Mouse (Mus musculus) retina, postnatal 7 days (tissue): Measurements from ENCODE around the gene Bcas3.

Experiments used
- DNase-seq: peaks from one replicate; pipeline ENCODE4 v3.0.0-alpha.2; 2012; ENCODE audit warnings: low read depth, low spot score

Gene Bcas3

DNA sequence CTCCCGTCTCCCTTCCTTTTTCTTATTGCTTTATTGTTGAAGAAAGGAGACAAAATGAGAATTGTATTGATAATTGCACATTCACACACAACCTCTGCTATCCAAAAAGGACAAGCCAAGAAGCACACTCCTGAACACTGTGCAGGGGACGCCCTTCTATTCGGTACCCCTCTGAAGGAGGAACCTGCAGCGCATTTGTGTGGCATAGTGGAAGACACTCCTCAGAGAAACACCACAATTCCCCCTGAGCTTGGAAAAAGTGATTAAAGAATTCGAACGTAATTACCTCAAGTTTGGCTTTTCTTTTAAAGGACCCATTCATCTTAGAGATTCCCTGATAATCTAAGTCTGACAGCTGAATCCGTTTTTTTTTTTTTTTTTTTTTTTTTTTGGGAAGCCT is 261.5 kb downstream of the Bcas3 start:
- DNase-seq: no peak

DNA sequence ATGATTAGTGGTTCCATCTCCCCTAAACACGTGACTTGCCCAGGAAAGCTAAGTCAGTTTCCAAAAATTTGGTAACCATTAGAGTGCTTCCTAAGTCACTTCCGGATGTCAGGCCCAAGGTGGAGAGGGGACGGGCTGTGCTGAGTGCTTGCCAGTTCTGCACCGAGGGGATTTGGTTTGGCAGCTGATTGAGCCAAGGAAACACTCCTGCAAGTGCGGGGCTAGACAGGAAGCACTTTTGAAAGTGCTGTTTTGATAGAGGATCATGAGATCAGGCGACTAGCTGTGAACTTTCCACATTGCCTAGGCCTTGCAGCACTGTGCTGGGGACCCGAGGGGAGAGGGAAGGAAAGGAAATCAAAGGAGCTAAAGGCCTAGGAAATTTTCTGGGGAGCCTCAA is 262.5 kb downstream of the Bcas3 start:
- no peak for DNase-seq

DNA sequence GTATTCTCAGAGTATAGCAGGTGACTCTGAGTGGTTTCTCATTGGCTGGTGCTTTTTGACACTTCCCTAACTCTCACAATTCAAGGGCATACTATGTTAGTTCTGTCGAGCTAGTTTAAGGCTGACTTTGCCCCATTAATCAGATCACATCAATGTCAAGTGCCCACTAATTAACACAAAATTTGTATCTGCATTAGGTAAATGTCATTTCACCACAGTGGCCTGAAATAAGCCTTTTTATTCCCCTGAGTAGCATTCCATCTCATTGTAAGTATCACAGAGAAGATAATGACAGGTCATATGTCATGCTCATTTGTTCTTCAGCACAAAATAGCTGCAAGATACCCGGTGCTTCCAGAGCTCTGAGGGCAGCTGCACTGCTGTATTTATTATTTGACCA is 268.5 kb downstream of the Bcas3 start:
- no peak for DNase-seq

DNA sequence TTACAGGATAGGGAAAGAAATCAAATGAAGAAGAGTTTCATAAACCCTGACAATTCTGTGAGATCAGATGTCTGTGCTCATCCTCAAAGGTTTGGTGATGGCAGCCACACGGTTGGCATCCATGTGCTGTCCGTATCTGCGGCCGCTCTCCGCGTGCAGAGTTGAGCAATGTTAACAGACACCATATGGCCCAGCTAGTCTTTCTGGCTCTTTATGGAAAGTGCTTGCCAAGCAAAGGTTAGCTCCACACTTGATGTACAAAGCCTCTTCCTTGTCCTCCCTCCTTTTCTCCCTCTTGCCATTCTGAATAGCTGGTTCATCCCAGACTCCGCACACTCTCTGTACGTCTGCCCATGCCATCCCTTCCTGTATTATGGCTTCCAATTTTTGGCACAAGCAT is 269.0 kb downstream of the Bcas3 start:
- DNase-seq: no peak

DNA sequence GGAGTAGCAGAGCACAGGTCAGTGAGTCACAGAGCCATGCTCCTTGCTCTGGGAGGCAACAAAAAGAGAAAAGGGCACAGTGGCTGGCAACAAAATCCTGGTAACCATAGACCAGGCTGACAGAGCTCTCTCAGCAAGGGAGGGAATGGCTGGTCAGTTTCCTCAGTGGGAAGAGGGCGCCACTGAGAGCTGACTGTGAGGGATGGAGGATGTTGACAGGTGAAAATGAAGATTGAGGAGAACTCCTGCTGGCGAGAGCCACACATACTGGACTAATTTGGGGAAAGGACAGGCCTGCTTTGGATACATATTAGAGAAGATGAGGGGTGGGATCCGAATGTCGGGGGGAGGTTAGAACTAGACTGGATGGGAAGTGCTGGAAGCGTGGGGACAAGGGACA is 272.2 kb downstream of the Bcas3 start:
- DNase-seq: no peak

DNA sequence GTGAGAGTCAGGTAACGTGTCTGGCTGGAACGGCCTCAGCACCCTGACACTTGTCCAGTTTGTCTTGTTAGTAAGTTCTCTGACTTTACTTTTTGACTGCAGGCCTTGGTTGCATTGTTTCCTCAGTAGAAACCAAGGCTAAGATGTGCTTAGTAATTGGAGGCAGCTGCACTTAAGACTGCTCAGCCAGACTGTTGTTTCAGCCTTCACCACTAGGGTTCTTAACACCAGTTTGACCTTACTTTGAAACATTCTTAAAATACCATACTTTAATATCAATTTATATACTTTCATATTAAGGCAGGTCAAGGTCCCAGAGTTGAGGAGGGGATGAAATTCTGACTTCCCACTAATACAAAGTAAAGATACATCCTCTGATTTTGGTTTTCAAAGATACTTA is 273.9 kb downstream of the Bcas3 start:
- no peak for DNase-seq

DNA sequence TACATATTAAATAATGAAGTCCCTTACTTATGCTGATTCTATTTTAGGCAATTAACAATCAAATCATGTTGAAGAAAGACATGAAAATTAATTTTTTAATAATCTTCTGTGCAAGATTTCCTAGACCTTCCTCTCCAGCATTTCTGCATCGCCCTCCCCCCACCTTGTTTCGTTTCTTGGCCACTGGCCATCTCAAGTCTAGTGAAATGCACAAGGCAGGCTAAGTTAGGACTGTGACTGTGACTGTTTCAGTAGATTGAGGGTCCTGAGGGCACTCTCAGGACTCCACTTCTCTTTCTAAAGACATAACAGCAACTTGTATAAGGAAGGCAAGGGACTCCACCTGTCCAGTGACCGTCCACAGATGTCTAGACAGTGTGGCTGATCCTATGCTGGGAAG is 274.4 kb downstream of the Bcas3 start:
- DNase-seq: no peak

DNA sequence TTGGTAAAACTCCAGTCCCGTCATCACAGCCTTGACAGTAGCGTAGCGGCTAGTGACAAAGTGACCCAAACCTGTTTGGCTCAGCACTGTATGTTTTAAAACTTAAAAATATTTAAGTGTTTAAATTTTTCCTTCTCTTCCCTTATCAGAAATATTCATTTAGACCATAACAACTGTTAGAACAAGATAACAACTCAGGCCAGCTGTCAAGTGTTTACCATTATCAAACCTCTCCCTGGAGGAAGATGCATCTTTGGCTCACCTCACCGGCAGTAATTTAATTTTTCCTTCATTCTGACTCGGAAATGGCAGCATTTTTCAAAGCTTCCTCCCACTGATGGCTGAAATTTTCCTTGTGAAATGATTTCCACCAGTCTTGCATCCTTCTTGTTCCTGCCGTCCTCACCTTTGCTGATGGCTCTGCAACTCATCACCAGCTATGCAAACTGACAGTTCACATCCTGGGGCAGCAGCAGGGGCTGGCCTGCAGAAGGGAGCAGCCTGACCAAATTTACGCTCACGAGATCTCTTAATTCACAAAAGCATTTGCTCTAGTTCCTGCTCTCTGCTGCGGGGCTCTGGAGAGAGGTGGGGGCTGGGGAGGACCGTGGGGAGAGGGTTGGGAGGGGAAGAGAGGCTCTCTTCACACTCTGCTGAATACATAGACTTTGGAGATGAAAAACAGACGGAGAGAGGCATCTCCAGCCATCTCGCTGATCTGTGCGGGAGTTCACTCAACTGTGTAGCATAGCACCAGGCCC is 275.5 kb downstream of the Bcas3 start:
- DNase-seq: peak; percentile 25

- DNase-seq: no peak
Observed at GRCm38 (mm10) chr11:85632568-85632981, 279.6 kb downstream of the Bcas3 start.

GRCm38 (mm10) chr11:85638696-85639495 is 285.9 kb downstream of the Bcas3 start:
- no peak for DNase-seq

DNA sequence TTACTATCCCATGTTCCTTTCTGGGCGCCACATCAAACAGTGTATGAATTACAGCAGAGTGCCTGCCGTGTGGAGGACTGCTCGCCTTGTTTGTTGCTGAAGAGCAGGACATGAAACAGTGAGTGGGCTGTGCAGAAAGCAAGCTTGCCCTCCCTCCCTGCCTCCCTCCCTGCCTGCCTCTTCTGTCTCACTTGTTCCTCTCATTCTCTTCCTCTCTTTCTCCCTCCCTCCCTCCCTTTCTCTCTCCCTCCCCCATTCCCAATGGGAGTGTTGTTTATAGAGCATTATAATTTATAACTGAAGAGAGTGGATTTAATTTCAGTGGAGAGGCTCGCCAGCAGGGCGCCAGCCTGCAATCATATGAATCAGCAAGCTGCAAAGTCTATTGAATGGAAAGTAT is 287.7 kb downstream of the Bcas3 start:
- no peak for DNase-seq

DNA sequence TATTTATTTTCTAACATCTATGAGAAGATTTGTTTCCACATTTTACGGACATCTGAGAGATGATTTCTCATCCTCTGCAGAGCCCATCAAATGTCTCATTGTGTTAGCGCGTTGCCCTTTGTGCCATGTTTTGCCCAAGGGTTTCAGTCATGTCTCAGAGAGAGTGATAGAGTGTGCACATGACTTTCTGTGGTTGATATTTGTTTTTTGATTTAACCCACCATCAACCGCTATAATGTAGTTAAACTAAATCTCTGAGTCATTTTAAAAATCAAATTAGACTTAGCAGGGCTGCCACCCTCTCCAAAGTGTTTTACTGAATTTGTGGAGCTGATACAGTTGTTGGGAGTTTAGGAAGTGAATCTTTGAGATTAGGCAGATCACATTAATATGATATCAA is 288.5 kb downstream of the Bcas3 start:
- DNase-seq: no peak

DNA sequence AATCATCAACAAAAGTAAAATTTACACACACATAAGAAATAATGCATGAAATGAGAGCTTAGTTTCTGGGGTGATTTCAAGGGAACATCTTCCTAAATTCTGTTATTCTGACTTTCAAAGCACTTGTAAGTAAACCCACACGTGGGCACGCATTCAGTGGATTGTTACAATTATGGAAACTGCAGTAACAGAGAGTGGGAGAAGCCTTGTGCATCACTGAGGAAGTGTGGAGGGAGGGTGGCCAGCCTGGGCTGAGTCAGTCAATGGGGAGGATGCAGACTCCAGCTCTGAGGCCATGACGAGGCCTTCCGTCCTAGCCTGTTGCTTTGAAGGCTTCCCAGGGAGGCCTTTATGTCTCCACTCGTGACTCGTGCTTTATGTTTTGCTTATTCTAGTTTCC is 289.6 kb downstream of the Bcas3 start:
- DNase-seq: no peak

GRCm38 (mm10) chr11:85643025-85643424 is 290.1 kb downstream of the Bcas3 start:
- DNase-seq: no peak

GRCm38 (mm10) chr11:85643479-85644000 is 290.6 kb downstream of the Bcas3 start:
- DNase-seq: no peak

- DNase-seq: no peak
Observed at GRCm38 (mm10) chr11:85644027-85644747, 291.2 kb downstream of the Bcas3 start.

GRCm38 (mm10) chr11:85644748-85645060 is 291.7 kb downstream of the Bcas3 start:
- no peak for DNase-seq

GRCm38 (mm10) chr11:85645152-85645835 is 292.3 kb downstream of the Bcas3 start:
- DNase-seq: no peak

DNA sequence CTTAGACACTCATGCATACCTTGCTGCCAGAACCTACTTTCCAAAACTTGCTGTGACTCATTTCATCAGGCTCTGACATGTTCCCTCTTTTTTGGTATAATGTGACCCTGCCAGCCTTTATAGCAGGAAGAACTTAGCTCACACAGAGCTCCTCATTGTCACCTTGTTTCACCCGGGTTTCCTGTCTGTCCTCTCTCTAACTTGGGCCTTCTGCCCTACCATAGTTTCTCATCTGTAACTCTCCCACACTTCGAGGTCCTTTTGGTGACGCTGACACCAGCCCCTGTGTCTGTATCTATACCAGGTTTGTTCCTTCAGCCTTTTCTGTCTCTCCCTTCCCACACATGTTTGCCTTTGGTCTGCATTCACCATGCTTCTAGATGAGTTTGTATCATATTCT is 295.9 kb downstream of the Bcas3 start:
- DNase-seq: no peak

DNA sequence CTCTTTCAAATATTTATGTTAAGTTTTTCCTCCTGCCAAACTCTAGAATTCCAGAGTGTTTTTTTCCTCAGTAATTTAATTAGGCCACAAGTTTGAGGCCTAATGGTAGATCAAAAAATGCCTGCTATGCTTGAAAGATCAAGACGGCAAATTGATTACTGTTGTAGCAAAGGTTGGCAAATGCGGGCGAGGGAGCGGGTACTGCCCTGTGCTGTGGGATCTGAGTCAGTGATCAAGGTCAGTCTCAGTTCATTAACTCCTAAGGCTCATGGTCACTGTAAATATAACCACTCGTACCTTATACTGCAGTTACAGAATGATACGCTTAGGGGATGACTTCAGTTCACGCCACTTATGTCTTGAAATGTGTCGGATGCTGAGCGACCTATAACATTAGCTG is 296.4 kb downstream of the Bcas3 start:
- DNase-seq: no peak

GRCm38 (mm10) chr11:85657471-85657870 is 304.5 kb downstream of the Bcas3 start:
- peak; percentile 49 for DNase-seq

- no peak for DNase-seq
Observed at GRCm38 (mm10) chr11:85660304-85660703, 307.3 kb downstream of the Bcas3 start.
